Mouse (Mus musculus) E14TG2a.4 (cell line): ENCODE data around the gene Galnt9.

ENCODE experiments used
- H3K27me3 ChIP-seq: 2 replicates; pipeline ENCODE4 v1.6.1; 2014; ENCODE audit warnings: low read length, control low read depth; ENCODE audit not compliant: insufficient read depth
- H3K36me3 ChIP-seq: 2 replicates; pipeline ENCODE4 v1.6.1; 2014; ENCODE audit warnings: low read length, control low read depth; ENCODE audit not compliant: insufficient read depth
- H3K4me1 ChIP-seq: replicated peaks from 2 replicates; pipeline ENCODE4 v1.6.1; 2014; ENCODE audit warnings: low read depth, low read length, control low read depth
- H3K4me3 ChIP-seq: replicated peaks from 2 replicates; pipeline ENCODE4 v1.5.1; 2014; ENCODE audit warnings: mild to moderate bottlenecking, low read length
- H3K9me3 ChIP-seq: 2 replicates; pipeline ENCODE4 v1.6.1; 2014; ENCODE audit warnings: low read length, control low read depth
- CTCF ChIP-seq: conservative IDR thresholded peaks from 2 replicates; pipeline ENCODE4 v1.5.1; 2014; ENCODE audit warnings: low read length
- NANOG ChIP-seq: IDR thresholded peaks from 2 replicates; pipeline ENCODE4 v1.6.1; 2014; ENCODE audit warnings: borderline replicate concordance, low read length, mixed read lengths
- POU5F1 ChIP-seq: IDR thresholded peaks from 2 replicates; pipeline ENCODE4 v1.6.1; 2014; ENCODE audit warnings: low read length, borderline replicate concordance

The Galnt9 gene

DNA sequence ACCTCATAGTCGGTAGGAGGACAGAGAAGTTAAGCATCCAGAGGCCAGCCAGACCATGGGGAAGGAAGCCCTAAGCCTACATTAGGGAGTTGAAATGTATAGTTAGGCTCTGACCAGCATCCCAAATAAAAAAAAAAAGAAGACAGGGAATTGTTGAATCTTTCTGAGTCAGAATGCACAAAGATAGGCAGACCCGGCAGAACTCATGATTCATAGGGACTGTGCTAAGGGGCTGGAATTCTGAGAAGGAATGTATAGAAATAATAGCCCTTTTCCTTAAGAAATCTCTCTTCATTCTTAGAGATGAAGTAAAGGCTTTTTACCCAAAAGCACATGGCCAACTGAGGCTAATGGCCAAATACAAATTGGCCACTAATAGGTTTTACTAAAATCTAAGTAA, 60.2 kb downstream of the Galnt9 start:
- Histone ChIP-seq H3K27me3 (peaks cover 19% of the 10 kb centered on the region), H3K4me1 (no peaks in the 10 kb centered on the region)
- TF ChIP-seq POU5F1 = no peak
- TF ChIP-seq CTCF = no peak
- no peak for TF ChIP-seq NANOG

DNA sequence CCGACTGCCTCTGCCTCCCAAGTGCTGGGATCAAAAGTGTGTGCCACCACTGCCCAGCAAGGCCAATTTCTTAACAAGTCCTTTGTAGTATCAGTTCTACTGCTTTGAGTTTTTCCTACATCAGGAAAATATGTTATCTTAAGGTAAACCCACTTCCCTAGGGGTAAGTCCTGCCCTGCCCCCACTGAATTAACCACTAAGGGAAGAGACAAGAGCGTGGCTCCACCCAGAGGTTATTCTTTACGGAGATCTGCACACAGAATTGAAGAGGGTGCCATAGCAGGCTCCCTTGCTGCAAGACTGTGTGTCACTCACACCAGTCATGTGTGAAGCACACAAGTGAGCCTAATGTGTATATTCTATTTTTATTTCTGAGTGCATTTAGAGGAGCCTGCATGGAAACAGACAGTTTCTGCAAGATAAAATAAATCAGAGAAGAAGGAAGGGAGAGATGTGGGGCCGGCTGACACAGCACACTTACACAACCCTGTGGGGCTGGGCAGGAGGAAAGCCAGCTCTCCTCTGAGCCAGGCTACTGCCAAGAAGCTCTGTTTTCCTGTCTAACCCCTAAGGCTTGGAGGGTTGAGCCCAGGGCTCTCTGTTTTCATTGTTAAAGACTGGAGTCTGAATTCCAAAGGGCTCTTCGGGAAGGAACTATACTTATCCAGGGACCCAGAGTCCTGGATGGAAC, 61.5 kb downstream of the Galnt9 start:
- Histone ChIP-seq H3K36me3 (no peaks in the 10 kb centered on the region), H3K9me3 (no peaks in the 10 kb centered on the region)

More for the DNA sequence above, 60.2 kb downstream of the Galnt9 start:
- Histone ChIP-seq H3K36me3 (no peaks in the 10 kb centered on the region), H3K4me3 (no peak overlapping the region), H3K9me3 (no peaks in the 10 kb centered on the region)

DNA sequence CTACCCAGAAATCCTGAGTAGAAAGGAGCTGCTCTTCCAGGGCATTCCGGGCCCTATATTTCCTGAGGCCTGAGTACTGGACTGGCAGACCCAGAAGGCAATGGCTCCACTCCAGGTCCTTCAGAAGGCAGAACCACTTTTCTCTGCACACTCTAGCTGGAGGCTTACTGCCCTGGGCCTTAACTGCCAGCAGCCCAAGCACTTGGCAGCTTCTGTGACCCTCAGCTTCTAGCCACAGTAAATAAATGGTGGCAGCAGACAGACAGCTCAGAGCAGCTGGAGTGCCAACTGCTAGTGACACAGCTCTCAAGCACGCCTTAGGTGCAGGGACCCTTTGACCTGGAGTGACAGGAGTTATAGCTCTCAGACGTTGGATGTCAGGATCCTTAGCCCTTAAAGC, 63.6 kb downstream of the Galnt9 start:
- no peaks in the 10 kb centered on the region for H3K9me3 ChIP-seq
- H3K4me1 ChIP-seq = no peaks in the 10 kb centered on the region
- TF ChIP-seq CTCF (no peak), POU5F1 (no peak)
- no peaks in the 10 kb centered on the region for H3K36me3 ChIP-seq
- H3K27me3 ChIP-seq = peaks cover 2% of the 10 kb centered on the region; the same call in 1 of the 2 replicates
- H3K4me3 ChIP-seq = no peak overlapping the region

More for the DNA sequence above, 61.5 kb downstream of the Galnt9 start:
- Histone ChIP-seq H3K4me3 (no peak overlapping the region), H3K4me1 (no peaks in the 10 kb centered on the region), H3K27me3 (peaks cover 11% of the 10 kb centered on the region; the same call in 1 of the 2 replicates)
- TF ChIP-seq CTCF (no peak), POU5F1 (no peak), NANOG (no peak)

DNA sequence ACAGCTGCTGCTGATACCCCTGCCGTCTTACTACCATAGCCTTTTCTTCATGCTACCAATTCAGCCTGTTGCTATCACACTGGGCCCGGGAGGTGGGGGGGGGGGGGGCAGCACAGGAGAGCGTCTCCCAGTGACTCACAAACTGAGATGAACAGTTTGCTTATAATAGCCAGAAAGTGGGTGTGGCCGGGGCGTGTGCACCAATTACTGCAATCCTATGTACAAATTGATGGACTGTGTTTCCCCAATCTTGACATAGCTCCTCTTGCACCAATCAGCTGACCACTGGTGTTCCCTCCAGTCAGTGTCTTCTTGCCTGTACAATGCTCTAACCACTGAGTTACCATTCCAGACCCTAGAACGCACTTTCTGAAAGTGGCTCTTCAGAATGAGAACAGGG, 64.2 kb downstream of the Galnt9 start:
- TF ChIP-seq CTCF (no peak), POU5F1 (no peak), NANOG (no peak)

DNA sequence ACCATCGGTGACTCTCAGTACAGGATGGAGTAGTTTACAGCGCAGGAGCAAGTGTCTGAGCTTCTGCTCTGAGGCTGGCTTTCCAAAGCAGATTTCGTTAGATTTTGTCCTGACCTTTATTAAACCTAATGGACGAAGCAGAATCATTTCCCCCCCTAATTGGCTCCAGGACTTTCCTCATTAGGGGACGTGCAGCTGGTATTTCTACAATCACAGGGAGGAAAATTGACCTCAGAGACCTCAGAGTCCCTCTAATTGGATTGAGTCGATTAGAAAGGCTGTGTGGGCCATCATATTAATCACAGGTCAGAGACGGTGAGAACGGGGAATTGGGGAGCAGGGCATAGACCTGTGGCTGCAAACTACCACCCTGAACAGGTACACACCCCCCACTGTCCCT, 64.8 kb downstream of the Galnt9 start:
- H3K9me3 ChIP-seq = no peaks in the 10 kb centered on the region
- H3K36me3 ChIP-seq = no peaks in the 10 kb centered on the region
- H3K4me1 ChIP-seq = no peaks in the 10 kb centered on the region
- TF ChIP-seq NANOG (no peak), CTCF (no peak), POU5F1 (no peak)
- no peak overlapping the region for H3K4me3 ChIP-seq
- H3K27me3 ChIP-seq = no peaks in the 10 kb centered on the region; the same call in 1 of the 2 replicates

More for the DNA sequence above, 64.2 kb downstream of the Galnt9 start:
- Histone ChIP-seq H3K9me3 (no peaks in the 10 kb centered on the region), H3K4me1 (no peaks in the 10 kb centered on the region), H3K27me3 (no peaks in the 10 kb centered on the region; the same call in 1 of the 2 replicates), H3K36me3 (no peaks in the 10 kb centered on the region), H3K4me3 (no peak overlapping the region)

DNA sequence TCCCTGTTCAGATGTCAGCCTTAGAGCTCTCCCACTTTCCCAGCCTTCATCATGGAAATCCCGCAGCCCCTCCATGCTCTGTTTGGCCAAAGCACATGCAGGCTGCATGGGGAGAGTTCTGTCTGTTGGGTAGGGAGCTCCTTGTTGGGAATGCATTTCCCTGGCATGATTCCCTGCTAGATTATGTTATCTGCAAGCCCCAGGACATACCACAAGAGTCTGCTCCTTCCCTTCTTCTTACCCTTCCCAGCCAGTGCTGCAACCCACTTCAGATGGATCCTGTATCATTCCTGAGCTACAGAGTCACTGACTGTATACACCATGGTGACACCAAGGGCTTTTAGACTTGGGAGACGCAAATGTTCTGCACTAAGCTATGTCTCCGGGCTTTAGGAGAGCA, 65.3 kb downstream of the Galnt9 start:
- Histone ChIP-seq H3K36me3 (no peaks in the 10 kb centered on the region), H3K27me3 (no peaks in the 10 kb centered on the region; the same call in 1 of the 2 replicates), H3K4me3 (no peak overlapping the region), H3K4me1 (no peaks in the 10 kb centered on the region), H3K9me3 (no peaks in the 10 kb centered on the region)
- TF ChIP-seq NANOG (no peak), POU5F1 (no peak), CTCF (no peak)

DNA sequence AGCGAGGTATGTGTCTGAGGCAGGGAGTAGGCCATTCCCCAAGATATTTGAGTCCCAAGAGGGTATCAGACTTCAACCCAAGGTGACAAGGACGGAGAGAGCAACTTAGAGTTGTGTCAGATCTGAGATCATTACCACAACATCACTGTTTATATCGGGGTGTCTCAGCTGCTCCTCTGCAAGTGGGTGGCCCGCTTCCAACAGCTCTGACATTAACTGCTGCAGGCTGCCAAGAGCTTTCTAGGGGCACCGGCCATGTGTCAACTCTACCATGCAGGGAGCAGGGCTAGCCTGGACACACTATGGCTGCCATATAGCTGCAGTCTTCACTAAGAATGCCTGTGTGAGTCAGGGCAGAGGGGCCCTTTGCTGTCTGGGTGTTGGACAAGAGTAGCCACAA, 65.7 kb downstream of the Galnt9 start:
- Histone ChIP-seq H3K9me3 (no peaks in the 10 kb centered on the region), H3K4me1 (no peaks in the 10 kb centered on the region), H3K4me3 (no peak overlapping the region), H3K36me3 (no peaks in the 10 kb centered on the region), H3K27me3 (no peaks in the 10 kb centered on the region; the same call in 1 of the 2 replicates)
- TF ChIP-seq POU5F1 = no peak
- TF ChIP-seq NANOG = no peak
- no peak for TF ChIP-seq CTCF

DNA sequence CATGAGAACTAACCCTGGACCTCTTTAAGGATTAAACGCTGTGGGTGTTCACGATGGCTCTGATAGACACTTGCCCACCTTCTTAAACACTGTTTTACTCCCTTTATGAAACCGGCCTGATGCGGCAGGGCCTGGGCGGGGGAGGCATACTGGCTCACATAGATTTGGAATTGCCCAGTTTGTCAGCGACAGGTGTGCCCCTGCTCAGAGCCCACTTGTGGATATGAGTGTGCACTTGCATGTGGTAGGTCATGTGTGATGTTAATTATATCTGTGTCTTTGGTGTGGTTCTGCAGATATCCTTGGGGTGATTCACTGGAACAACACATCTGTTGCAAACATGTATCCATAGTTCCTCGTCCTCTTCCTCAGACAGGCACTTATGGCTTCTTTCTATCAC, 66.3 kb downstream of the Galnt9 start:
- H3K36me3 ChIP-seq = no peaks in the 10 kb centered on the region
- no peaks in the 10 kb centered on the region for H3K9me3 ChIP-seq
- no peak overlapping the region for H3K4me3 ChIP-seq
- H3K4me1 ChIP-seq = no peaks in the 10 kb centered on the region
- no peak for TF ChIP-seq NANOG
- no peak for TF ChIP-seq POU5F1
- no peak for TF ChIP-seq CTCF
- no peaks in the 10 kb centered on the region; the same call in 1 of the 2 replicates for H3K27me3 ChIP-seq

DNA sequence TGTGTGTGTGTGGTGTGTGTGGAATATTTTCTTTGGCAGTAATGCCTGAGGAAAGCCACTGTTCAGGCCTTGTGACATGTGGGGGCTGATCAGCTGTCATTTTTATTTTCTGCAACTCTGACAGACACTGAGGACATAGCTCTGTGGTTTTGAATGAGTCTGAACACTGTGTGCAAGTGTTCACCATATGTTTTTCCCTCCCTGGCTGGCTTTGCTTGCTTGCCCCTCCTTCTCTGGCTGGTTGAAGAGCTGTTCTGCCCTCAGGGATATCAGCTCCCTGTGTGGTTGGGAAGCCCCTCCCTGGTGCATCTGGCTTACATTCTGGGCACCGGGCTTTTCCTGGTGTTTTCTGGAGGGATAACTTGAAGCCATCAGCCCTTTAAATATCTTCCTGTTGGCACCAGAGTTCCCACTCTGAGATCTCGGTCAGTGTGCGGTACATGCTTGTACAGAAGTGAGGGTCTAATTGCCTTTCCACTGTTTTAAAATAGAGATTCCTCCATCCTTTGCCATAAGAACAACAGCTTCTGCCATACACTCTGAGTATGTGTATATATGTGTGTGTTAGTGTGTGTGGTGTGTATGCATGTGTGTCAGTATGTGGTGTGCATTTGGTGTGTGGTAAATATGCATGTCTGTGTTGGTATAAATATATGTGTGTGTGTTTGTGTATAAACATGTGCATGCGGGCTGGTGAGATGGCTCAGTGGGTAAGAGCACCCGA, 67.4 kb downstream of the Galnt9 start:
- no peaks in the 10 kb centered on the region for H3K9me3 ChIP-seq
- no peaks in the 10 kb centered on the region; the same call in 1 of the 2 replicates for H3K27me3 ChIP-seq
- H3K4me3 ChIP-seq = no peak overlapping the region
- TF ChIP-seq NANOG (no peak), CTCF (no peak), POU5F1 (no peak)
- H3K36me3 ChIP-seq = no peaks in the 10 kb centered on the region
- H3K4me1 ChIP-seq = no peaks in the 10 kb centered on the region
